Mouse (Mus musculus) bone marrow macrophage, adult 2 months (primary cell): ENCODE data around the gene Gsk3b.

Experiments used
- CTCF ChIP-seq: IDR thresholded peaks from 2 replicates; pipeline ENCODE4 v1.5.1; 2012; ENCODE audit warnings: low read depth, mild to moderate bottlenecking, low read length, moderate library complexity
- POLR2A ChIP-seq: IDR thresholded peaks from 2 replicates; pipeline ENCODE4 v1.6.1; 2012; ENCODE audit warnings: mild to moderate bottlenecking, low read depth, low read length, borderline replicate concordance

- TF ChIP-seq CTCF: no peak
- TF ChIP-seq POLR2A: no peak
Observed at GRCm38 (mm10) chr16:38100569-38100968, 11.8 kb downstream of the Gsk3b start.
